Mouse (Mus musculus): ENCODE measurements around the gene Tlr4.

- TF ChIP-seq CTCF (IDR thresholded peaks at IDR 0.05; ENCODE audit: insufficient read depth, low read length) (no peak), POLR2A (IDR thresholded peaks at IDR 0.05; ENCODE audit: borderline replicate concordance, extremely low read depth, low read depth, low read length) (no peak)
These were observed 116.3 kb downstream of the Tlr4 start for GRCm38 (mm10) chr4:66943699-66944098.

All from lung, adult 2 months (tissue).